Mouse (Mus musculus) heart, embryonic 11.5 days (tissue): ENCODE measurements around the gene Nudcd2. TPM values are rescaled to one million over a fixed set of nuclear protein-coding genes. Genes with fewer than 3 reads are reported as not detected.
"Not testable (repeated sequence)": the region's sequence is repeated elsewhere in the genome, so short reads cannot be mapped to it uniquely, and the experiment has no call there.

Source experiments
- ATAC-seq: fragments of 200-750 bp; cut with Nextera tagmentation; replicated peaks from 2 replicates; pipeline ENCODE4 v1.8.0; 2017; ENCODE audit warnings: moderate library complexity; ENCODE audit not compliant: insufficient number of reproducible peaks, low FRiP score, low TSS enrichment
- H3K27ac ChIP-seq: fragments of 300-500 bp; sonication (generic); 2 replicates; pipeline ENCODE4 v1.5.1; 2014; ENCODE audit warnings: mild to moderate bottlenecking, low read depth, low read length
- H3K27me3 ChIP-seq: fragments of 300-500 bp; sonication (generic); 2 replicates; pipeline ENCODE4 v1.6.1; 2014; ENCODE audit warnings: mild to moderate bottlenecking, low read length, mixed read lengths; ENCODE audit not compliant: control insufficient read depth, insufficient read depth
- H3K36me3 ChIP-seq: fragments of 300-500 bp; sonication (generic); 2 replicates; pipeline ENCODE4 v1.6.1; 2014; ENCODE audit warnings: mild to moderate bottlenecking, low read length, moderate library complexity, mixed read lengths; ENCODE audit not compliant: control insufficient read depth, insufficient read depth
- H3K4me1 ChIP-seq: fragments of 300-500 bp; sonication (generic); 2 replicates; pipeline ENCODE4 v1.6.1; 2014; ENCODE audit warnings: low read length; ENCODE audit not compliant: control insufficient read depth, insufficient read depth
- H3K4me2 ChIP-seq: fragments of 300-500 bp; sonication (generic); 2 replicates; pipeline ENCODE4 v1.6.1; 2014; ENCODE audit warnings: mild to moderate bottlenecking, moderate library complexity
- H3K4me3 ChIP-seq: fragments of 300-500 bp; sonication (generic); 2 replicates; pipeline ENCODE4 v1.5.1; 2014; ENCODE audit warnings: low read depth, low read length
- H3K9ac ChIP-seq: fragments of 300-500 bp; sonication (generic); 2 replicates; pipeline ENCODE4 v1.6.1; 2014; ENCODE audit warnings: mild to moderate bottlenecking, low read depth, low read length, moderate library complexity
- H3K9me3 ChIP-seq: fragments of 300-500 bp; sonication (generic); replicated peaks from 2 replicates; pipeline ENCODE4 v1.6.1; 2016; ENCODE audit warnings: low read length; ENCODE audit not compliant: control insufficient read depth
- WGBS: fragments of 180-500 bp; shearing (Covaris S2); extraction: QIAGEN DNeasy Blood & Tissue Kit; methylation state at CpG from one replicate; pipeline ENCODE4 v1.1.7; 2014; ENCODE audit not compliant: insufficient replicate concordance; 5-methylcytosine and 5-hydroxymethylcytosine counted together
- polyA plus RNA-seq: library from polyadenylated mRNA; unstranded; fragments of >200 nt; fragmentation: Nextera tagmentation; extraction: Ambion mirVana; gene quantifications from 2 replicates; pipeline ENCODE4 v1.2.1, GENCODE M21; 2014

The Nudcd2 gene
- polyA plus RNA-seq, 1 experiment from 2014 or later = 129 TPM

- not testable (repeated sequence) for ATAC-seq, H3K9ac ChIP-seq, H3K27me3 ChIP-seq, H3K4me1 ChIP-seq, H3K27ac ChIP-seq, H3K9me3 ChIP-seq, H3K4me2 ChIP-seq, H3K4me3 ChIP-seq
- H3K36me3 ChIP-seq = peaks cover 33% of the 10 kb centered on the region
- 86% methylated on average over 6 of the region's 6 CpGs for WGBS
Measured at GRCm38 (mm10) chr11:40709899-40710298, 23.6 kb upstream of the Nudcd2 start.

DNA sequence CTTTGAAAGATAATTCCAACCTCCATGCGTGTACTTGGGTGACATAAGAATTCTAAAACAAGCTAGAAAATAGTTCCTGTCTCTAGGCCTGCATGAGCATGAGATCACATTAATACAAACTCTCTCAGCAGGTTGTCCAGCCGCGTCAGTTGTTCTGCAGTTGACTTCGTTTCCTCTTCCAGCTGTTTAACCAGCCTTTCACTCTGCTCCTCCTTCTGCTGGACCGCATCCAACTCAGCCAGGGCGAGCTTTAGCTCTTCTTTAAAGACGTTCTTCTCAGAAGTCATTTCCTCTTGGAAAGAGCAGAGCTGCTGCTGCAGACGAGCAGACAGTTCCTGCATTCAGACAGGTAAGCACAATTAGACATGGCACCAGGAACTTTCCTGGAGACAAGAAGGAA, 19.6 kb upstream of the Nudcd2 start:
- H3K27me3 ChIP-seq = no peaks in the 10 kb centered on the region
- no peak overlapping the region for H3K4me3 ChIP-seq
- no peak for ATAC-seq
- H3K4me2 ChIP-seq = no peak overlapping the region
- H3K4me1 ChIP-seq = no peaks in the 10 kb centered on the region
- H3K9me3 ChIP-seq = no peaks in the 10 kb centered on the region
- 90% methylated on average over 8 of the region's 8 CpGs for WGBS
- no peak overlapping the region for H3K9ac ChIP-seq
- no peak overlapping the region for H3K27ac ChIP-seq
- H3K36me3 ChIP-seq = peaks cover 39% of the 10 kb centered on the region

DNA sequence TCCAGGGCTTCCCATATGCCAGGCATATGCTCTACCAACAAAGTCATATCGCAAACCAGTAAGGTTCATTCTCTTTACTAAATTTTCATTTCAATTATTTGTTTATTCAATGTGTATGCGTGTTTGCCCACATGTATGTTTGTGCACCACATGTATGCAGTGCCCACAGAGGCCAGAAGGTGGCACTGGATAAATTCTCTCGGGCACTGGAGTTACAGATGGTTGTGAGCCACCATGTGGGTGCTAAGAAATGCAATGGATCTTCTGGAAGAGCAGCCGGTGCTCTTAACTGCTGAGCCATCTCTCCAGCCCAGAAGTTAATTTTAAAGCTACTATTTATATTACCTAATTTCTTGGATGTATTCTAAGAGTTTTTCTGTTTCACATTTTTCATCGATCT, 17.9 kb upstream of the Nudcd2 start:
- ATAC-seq = no peak
- H3K27me3 ChIP-seq = no peaks in the 10 kb centered on the region
- H3K27ac ChIP-seq = no peak overlapping the region
- H3K9ac ChIP-seq = no peak overlapping the region
- H3K9me3 ChIP-seq = no peaks in the 10 kb centered on the region
- H3K36me3 ChIP-seq = peaks cover 32% of the 10 kb centered on the region
- H3K4me3 ChIP-seq = no peak overlapping the region
- H3K4me2 ChIP-seq = no peak overlapping the region
- H3K4me1 ChIP-seq = no peaks in the 10 kb centered on the region
- WGBS = 97% methylated on average over 5 of the region's 5 CpGs

DNA sequence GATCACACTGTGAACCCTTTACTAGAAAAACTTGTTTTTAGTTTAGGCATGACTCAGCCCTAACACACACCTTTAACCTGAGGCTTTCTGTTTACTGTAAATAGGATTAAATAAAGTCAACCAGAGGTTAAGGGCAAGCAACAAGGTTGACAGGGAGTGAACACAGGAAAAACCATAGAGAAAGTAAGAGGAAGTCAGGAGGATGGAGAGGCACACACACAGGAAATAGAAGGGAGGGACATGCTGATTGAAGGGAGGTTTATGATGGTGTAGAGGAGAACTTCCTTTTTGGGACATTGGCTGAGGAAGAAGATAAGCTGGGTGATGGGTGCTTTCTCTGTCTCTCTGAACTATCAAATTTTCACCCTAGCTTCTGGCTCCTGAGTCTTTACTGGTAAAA, 15.1 kb upstream of the Nudcd2 start:
- Histone ChIP-seq H3K4me3 (no peak overlapping the region), H3K36me3 (peaks cover 33% of the 10 kb centered on the region), H3K9ac (no peak overlapping the region), H3K4me2 (no peak overlapping the region), H3K4me1 (no peaks in the 10 kb centered on the region), H3K27me3 (no peaks in the 10 kb centered on the region), H3K9me3 (no peaks in the 10 kb centered on the region), H3K27ac (no peak overlapping the region)
- no peak for ATAC-seq

- WGBS = under 1% methylated on average over 14 of the region's 14 CpGs
- peak overlapping the region; percentile 22 for H3K27ac ChIP-seq
Measured at GRCm38 (mm10) chr11:40732997-40733338, 499 bp upstream of the Nudcd2 start.

GRCm38 (mm10) chr11:40734251-40734752, 835 bp downstream of the Nudcd2 start:
- Histone ChIP-seq H3K9ac (peak overlapping the region; percentile 97), H3K27me3 (no peaks in the 10 kb centered on the region), H3K9me3 (no peaks in the 10 kb centered on the region), H3K27ac (peak overlapping the region; percentile 80), H3K4me1 (peaks cover 11% of the 10 kb centered on the region), H3K4me2 (peak overlapping the region; percentile 85), H3K4me3 (peak overlapping the region; percentile 91), H3K36me3 (peaks cover 10% of the 10 kb centered on the region)
- WGBS = 5% methylated on average over 11 of the region's 11 CpGs
- no peak for ATAC-seq

More at GRCm38 (mm10) chr11:40732997-40733338, 499 bp upstream of the Nudcd2 start:
- no peaks in the 10 kb centered on the region for H3K9me3 ChIP-seq
- peak overlapping the region; percentile 91 for H3K4me3 ChIP-seq
- no peaks in the 10 kb centered on the region for H3K27me3 ChIP-seq
- H3K36me3 ChIP-seq = peaks cover 12% of the 10 kb centered on the region
- peak; percentile 56 for ATAC-seq
- H3K9ac ChIP-seq = peak overlapping the region; percentile 66
- peaks cover 11% of the 10 kb centered on the region for H3K4me1 ChIP-seq
- H3K4me2 ChIP-seq = peak overlapping the region; percentile 72

DNA sequence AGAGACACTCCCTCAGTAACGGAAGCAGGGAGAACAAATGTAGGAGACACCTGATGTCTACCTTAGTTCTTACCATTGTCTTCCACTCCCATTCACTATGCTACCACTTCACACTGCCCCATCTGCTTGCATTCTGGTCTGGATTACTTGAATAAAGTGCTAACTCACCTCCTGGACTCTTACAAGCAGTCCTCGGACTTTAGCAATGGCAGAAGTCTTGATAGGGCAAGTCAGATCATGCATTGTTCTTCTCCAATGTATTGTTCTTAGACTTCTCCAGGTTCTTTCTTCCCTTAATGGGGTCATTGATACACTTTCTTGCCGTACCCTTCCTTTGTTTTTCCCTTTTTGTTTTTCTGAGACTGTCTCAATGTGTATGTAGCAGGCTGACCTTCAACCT, 3.9 kb downstream of the Nudcd2 start:
- 91% methylated on average over 3 of the region's 3 CpGs for WGBS
- H3K4me2 ChIP-seq = no peak overlapping the region
- no peak for ATAC-seq
- no peak overlapping the region for H3K9ac ChIP-seq
- peaks cover 4% of the 10 kb centered on the region for H3K4me1 ChIP-seq
- no peaks in the 10 kb centered on the region for H3K9me3 ChIP-seq
- H3K4me3 ChIP-seq = no peak overlapping the region
- H3K27ac ChIP-seq = no peak overlapping the region
- H3K36me3 ChIP-seq = peaks cover 16% of the 10 kb centered on the region
- no peaks in the 10 kb centered on the region for H3K27me3 ChIP-seq

DNA sequence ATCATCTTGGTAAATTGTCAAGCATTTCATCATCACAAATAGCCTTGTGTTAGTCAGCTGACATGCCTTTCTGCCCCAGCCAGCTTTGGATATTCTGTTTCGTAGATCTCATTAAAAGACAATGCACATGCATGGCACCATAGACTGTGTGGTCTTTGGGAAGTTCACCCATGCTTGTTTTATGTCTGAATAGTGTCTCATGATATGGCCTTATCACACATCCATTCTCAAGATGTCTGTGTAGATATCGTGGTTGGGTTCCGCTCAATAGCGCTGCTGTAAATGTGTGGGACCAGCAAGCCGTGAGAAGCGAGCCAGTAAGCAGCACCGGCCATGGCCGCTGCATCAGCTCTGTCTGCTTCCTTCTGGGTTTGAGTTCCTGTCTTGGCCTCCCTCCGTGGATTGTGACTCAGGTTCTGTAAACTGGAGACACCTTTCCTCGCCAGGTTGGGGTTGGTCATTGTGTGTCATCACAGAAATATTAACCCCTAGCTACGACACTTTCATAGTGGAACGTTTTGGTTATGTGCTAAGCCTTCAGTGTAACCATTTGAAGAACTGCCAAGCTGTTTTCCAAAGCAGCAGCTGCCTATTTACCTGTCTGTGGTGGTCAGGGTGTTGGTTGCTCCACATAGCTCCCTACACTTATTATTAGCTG, 8.3 kb downstream of the Nudcd2 start:
- Histone ChIP-seq H3K9me3 (no peaks in the 10 kb centered on the region), H3K4me1 (no peaks in the 10 kb centered on the region), H3K36me3 (peaks cover 14% of the 10 kb centered on the region), H3K27me3 (no peaks in the 10 kb centered on the region), H3K4me3 (no peak overlapping the region), H3K27ac (no peak overlapping the region), H3K4me2 (no peak overlapping the region), H3K9ac (no peak overlapping the region)
- WGBS = 89% methylated on average over 12 of the region's 12 CpGs
- no peak for ATAC-seq

GRCm38 (mm10) chr11:40744348-40744747, 10.9 kb downstream of the Nudcd2 start:
- no peak overlapping the region for H3K4me3 ChIP-seq
- no peaks in the 10 kb centered on the region for H3K27me3 ChIP-seq
- no peak overlapping the region for H3K9ac ChIP-seq
- 81% methylated on average over 3 of the region's 3 CpGs for WGBS
- no peak overlapping the region for H3K27ac ChIP-seq
- ATAC-seq = no peak
- H3K4me2 ChIP-seq = no peak overlapping the region
- H3K4me1 ChIP-seq = no peaks in the 10 kb centered on the region
- H3K36me3 ChIP-seq = 0 out of 2 replicates have a peak, but pooled peaks cover 5% of the 10 kb centered on the region
- H3K9me3 ChIP-seq = no peaks in the 10 kb centered on the region
